38 mouse cellular contexts compared by ENCODE assay signal in genomic region chr16:88627566-88627965, GRCm38 (mm10). TPM values are rescaled to one million over a fixed set of nuclear protein-coding genes. Genes with fewer than 3 reads are reported as not detected.
"Had no signal": no experiment of that assay in that cellular context is flagged by ENCODE, and none has a peak within 500 bp of the region (broad histone marks: within the 10 kb centered on the region; RNA-seq: fewer than 3 reads in every experiment).

TSS of gene 2310079G19Rik (minus strand) at chr16:88627666.

- H3K27ac ChIP-seq: embryonic facial prominence, embryonic 10.5 days; embryonic facial prominence, embryonic 12.5 days; embryonic facial prominence, embryonic 13.5 days; embryonic facial prominence, embryonic 15.5 days; forebrain, embryonic 10.5 days; forebrain, embryonic 12.5 days; forebrain, embryonic 13.5 days; forebrain, embryonic 15.5 days; heart, adult 2 months had no signal

- H3K9ac ChIP-seq: embryonic facial prominence, embryonic 12.5 days; embryonic facial prominence, embryonic 13.5 days; embryonic facial prominence, embryonic 15.5 days; forebrain, embryonic 12.5 days; forebrain, embryonic 13.5 days; forebrain, embryonic 15.5 days; forebrain, postnatal 0 days had no signal

- H3K4me2 ChIP-seq: embryonic facial prominence, embryonic 12.5 days; embryonic facial prominence, embryonic 13.5 days; embryonic facial prominence, embryonic 15.5 days; forebrain, embryonic 12.5 days; forebrain, embryonic 13.5 days; forebrain, embryonic 15.5 days had no signal

- H3K36me3 ChIP-seq: embryonic facial prominence, embryonic 10.5 days; embryonic facial prominence, embryonic 12.5 days; embryonic facial prominence, embryonic 13.5 days; embryonic facial prominence, embryonic 15.5 days; forebrain, embryonic 10.5 days; forebrain, embryonic 12.5 days; forebrain, embryonic 15.5 days had no signal

- DNase-seq: cerebellum, adult 2 months; cerebellum, adult 8-10 months; cerebellum, adult 9-10 months; cerebellum, adult 9-11 months; cerebellum, postnatal 10 days; cerebellum, postnatal 14 days; cerebellum, postnatal 25 days; cerebellum, postnatal 36 days; embryo, embryonic 11 days; forebrain, postnatal 0 days; gastrocnemius, postnatal 10 days; gastrocnemius, postnatal 14 days; gastrocnemius, postnatal 25 days; heart, adult 11 months; heart, adult 18-20 months; heart, adult 2 months had no signal

- H3K27me3 ChIP-seq: embryonic facial prominence, embryonic 12.5 days; embryonic facial prominence, embryonic 13.5 days; embryonic facial prominence, embryonic 15.5 days; forebrain, embryonic 12.5 days; forebrain, embryonic 13.5 days; forebrain, embryonic 15.5 days had no signal

- H3K4me1 ChIP-seq: embryonic facial prominence, embryonic 10.5 days; embryonic facial prominence, embryonic 12.5 days; embryonic facial prominence, embryonic 13.5 days; embryonic facial prominence, embryonic 15.5 days; forebrain, embryonic 10.5 days; forebrain, embryonic 12.5 days; forebrain, embryonic 13.5 days; forebrain, embryonic 15.5 days had no signal

- H3K9me3 ChIP-seq: embryonic facial prominence, embryonic 10.5 days; embryonic facial prominence, embryonic 12.5 days; embryonic facial prominence, embryonic 13.5 days; embryonic facial prominence, embryonic 15.5 days; forebrain, embryonic 10.5 days; forebrain, embryonic 12.5 days; forebrain, embryonic 13.5 days; forebrain, embryonic 15.5 days had no signal

- H3K4me3 ChIP-seq: embryonic facial prominence, embryonic 10.5 days; embryonic facial prominence, embryonic 12.5 days; embryonic facial prominence, embryonic 13.5 days; embryonic facial prominence, embryonic 15.5 days; erythroblast, embryonic 14.5 days; forebrain, embryonic 10.5 days; forebrain, embryonic 12.5 days; forebrain, embryonic 13.5 days; forebrain, embryonic 15.5 days; heart, adult 2 months had no signal

- ATAC-seq: forebrain, embryonic 13.5 days; forebrain, embryonic 14.5 days; forebrain, embryonic 15.5 days; forebrain, embryonic 16.5 days; forebrain, postnatal 0 days had no signal

RNA-seq across cellular contexts. Expression of gene 2310079G19Rik, which starts in this region (rescaled TPM):
- total RNA-seq: common myeloid progenitor, adult 5-6 weeks; forebrain, postnatal 0 days; gastrocnemius, adult 18-20 months; gastrocnemius, postnatal 14 days; gastrocnemius, postnatal 25 days; gastrocnemius, postnatal 4 days; granulocyte monocyte progenitor cell, adult 5-6 weeks; heart, adult 18-20 months; heart, adult 2 months; heart, adult 8-10 months had no signal
- polyA plus RNA-seq: cerebellum, adult 2 months; cortical plate, adult 2 months; embryonic facial prominence, embryonic 10.5 days; embryonic facial prominence, embryonic 11.5 days; embryonic facial prominence, embryonic 12.5 days; embryonic facial prominence, embryonic 13.5 days; embryonic facial prominence, embryonic 14.5 days; embryonic facial prominence, embryonic 15.5 days; erythroblast, embryonic 14.5 days; forebrain, embryonic 10.5 days; forebrain, embryonic 11.5 days; forebrain, embryonic 12.5 days; forebrain, embryonic 13.5 days; forebrain, embryonic 14.5 days; forebrain, embryonic 15.5 days; forebrain, embryonic 16.5 days; forebrain, postnatal 0 days; frontal cortex, adult 2 months; gonadal fat pad, adult 2 months; heart, adult 2 months had no signal
